Mouse (Mus musculus): Measurements from ENCODE around the gene Gm42906. TPM values are rescaled to one million over a fixed set of nuclear protein-coding genes. Genes with fewer than 3 reads are reported as not detected.
A peak's percentile ranks its signal among the peaks of the same experiment; 100 is the strongest.

Gene Gm42906
- polyA plus RNA-seq, 1 experiment from 2014 or later, result not detected

DNA sequence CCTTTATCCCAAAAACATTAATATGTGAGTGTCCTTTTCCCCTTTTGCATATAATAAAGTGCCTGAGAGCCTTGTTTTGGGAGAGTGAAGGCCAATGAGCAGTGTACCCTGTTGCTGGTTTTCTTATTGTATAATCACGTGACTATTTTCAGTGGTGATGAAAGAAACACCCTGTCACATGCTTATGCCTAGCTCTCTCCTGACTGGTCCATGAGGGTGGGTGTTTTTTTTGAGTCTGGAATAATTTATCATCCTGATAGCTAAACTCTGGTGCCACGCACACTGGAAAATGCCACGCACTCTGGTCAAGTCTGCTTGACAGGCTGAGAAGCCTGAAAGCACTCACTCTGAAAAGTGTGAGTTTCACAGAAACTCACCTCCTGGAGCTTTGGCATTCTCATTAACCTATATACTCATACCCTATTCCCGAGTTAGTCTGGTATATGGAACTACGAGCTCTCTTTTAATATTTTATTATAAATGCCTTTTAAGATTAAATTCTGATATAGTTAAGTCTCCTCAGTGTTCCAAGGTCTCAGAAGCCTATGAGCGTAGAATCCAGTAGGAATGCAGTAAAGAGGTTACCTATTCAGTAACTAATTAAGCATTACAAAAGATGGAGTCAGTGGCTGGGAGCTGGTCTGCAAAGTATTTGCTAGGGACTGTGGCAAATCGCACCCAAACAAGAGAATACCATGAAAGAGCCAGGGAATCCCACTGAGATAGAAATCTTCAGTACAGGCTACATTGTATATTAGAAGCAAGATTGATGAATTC lies 19.7 kb downstream of the Gm42906 start:
- no peak for DNase-seq
- peaks cover 16% of the 10 kb centered on the region for H3K4me1 ChIP-seq (ENCODE audit: insufficient read depth)
- TF ChIP-seq CTCF (IDR thresholded peaks at IDR 0.05; ENCODE audit: low read depth) (no peak), EP300 (IDR thresholded peaks at IDR 0.05; ENCODE audit: low read depth) (no peak)
- no peaks in the 10 kb centered on the region for H3K27me3 ChIP-seq (ENCODE audit: insufficient read depth, low read length)
- H3K36me3 ChIP-seq (replicated peaks; ENCODE audit: insufficient read depth, low read length), result no peaks in the 10 kb centered on the region
- WGBS (ENCODE audit: insufficient replicate concordance), result 56% methylated on average over 7 of the region's 7 CpGs
- peak overlapping the region; percentile 60; the same call in 1 of the 2 replicates for H3K27ac ChIP-seq (ENCODE audit: low read depth)
- H3K9me3 ChIP-seq (ENCODE audit: low read length), result no peaks in the 10 kb centered on the region
- no peak overlapping the region for H3K4me3 ChIP-seq (ENCODE audit: low read depth, low read length)
- no peak overlapping the region for H3K9ac ChIP-seq (replicated peaks)
- peak; percentile 48; the same call in 1 of the 2 replicates for ATAC-seq
- no peak overlapping the region for H3K4me2 ChIP-seq (ENCODE audit: low read depth, low read length)

DNA sequence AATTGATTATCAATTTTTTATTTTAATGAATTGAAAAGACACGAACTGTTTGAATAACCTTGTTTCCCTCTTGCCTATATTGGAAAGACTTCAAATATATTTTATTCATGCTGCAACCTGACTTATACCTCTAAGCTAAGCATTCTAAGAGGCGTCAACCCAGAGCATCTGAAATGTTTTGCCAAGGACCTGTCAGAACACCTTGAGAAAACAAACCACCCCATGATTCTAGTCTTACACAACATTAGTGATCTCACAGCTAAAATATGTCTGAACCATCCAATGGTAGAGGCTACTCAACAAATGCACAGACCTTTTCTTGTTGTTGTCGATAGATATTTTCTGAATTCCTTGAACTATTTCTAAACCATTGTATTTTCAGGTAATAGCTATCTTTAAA lies 20.5 kb downstream of the Gm42906 start:
- Histone ChIP-seq H3K4me1 (ENCODE audit: insufficient read depth) (peaks cover 8% of the 10 kb centered on the region), H3K27me3 (ENCODE audit: insufficient read depth, low read length) (no peaks in the 10 kb centered on the region), H3K36me3 (replicated peaks; ENCODE audit: insufficient read depth, low read length) (no peaks in the 10 kb centered on the region), H3K4me3 (ENCODE audit: low read depth, low read length) (no peak overlapping the region), H3K4me2 (ENCODE audit: low read depth, low read length) (no peak overlapping the region), H3K9ac (replicated peaks) (no peak overlapping the region), H3K9me3 (ENCODE audit: low read length) (no peaks in the 10 kb centered on the region), H3K27ac (ENCODE audit: low read depth) (no peak overlapping the region)
- DNase-seq, result no peak
- TF ChIP-seq EP300 (IDR thresholded peaks at IDR 0.05; ENCODE audit: low read depth) (no peak), CTCF (IDR thresholded peaks at IDR 0.05; ENCODE audit: low read depth) (no peak)
- ATAC-seq, result no peak
- WGBS (ENCODE audit: insufficient replicate concordance), result 77% methylated on average over 3 of the region's 3 CpGs

DNA sequence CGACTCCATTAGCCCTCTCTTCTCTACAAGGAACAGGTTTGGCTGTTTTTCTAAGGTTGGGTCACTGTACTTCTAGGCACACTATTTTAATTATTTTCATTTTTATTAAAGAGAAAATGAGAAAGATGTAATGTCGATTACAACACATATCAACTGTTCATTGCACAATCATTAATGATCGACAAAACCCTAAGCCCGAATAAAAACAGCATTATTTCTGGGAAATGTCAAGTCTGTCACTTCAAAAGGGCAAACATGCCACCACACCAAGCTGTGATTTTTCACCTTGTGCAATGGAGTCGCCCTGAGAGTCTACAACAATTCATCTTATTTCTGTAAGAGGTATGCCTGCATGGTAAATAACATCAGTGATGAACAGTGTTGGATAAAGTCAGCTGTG lies 21.7 kb downstream of the Gm42906 start:
- 61% methylated on average over 5 of the region's 5 CpGs for WGBS (ENCODE audit: insufficient replicate concordance)
- H3K9me3 ChIP-seq (ENCODE audit: low read length), result no peaks in the 10 kb centered on the region
- no peak overlapping the region for H3K4me2 ChIP-seq (ENCODE audit: low read depth, low read length)
- DNase-seq (no peak), ATAC-seq (no peak)
- H3K36me3 ChIP-seq (replicated peaks; ENCODE audit: insufficient read depth, low read length), result no peaks in the 10 kb centered on the region
- H3K27ac ChIP-seq (ENCODE audit: low read depth), result no peak overlapping the region
- H3K4me3 ChIP-seq (ENCODE audit: low read depth, low read length), result no peak overlapping the region
- no peaks in the 10 kb centered on the region for H3K27me3 ChIP-seq (ENCODE audit: insufficient read depth, low read length)
- TF ChIP-seq EP300 (IDR thresholded peaks at IDR 0.05; ENCODE audit: low read depth), result no peak
- TF ChIP-seq CTCF (IDR thresholded peaks at IDR 0.05; ENCODE audit: low read depth), result no peak
- H3K9ac ChIP-seq (replicated peaks), result no peak overlapping the region
- H3K4me1 ChIP-seq (ENCODE audit: insufficient read depth), result 0 out of 2 replicates have a peak, but pooled peaks cover 2% of the 10 kb centered on the region

DNA sequence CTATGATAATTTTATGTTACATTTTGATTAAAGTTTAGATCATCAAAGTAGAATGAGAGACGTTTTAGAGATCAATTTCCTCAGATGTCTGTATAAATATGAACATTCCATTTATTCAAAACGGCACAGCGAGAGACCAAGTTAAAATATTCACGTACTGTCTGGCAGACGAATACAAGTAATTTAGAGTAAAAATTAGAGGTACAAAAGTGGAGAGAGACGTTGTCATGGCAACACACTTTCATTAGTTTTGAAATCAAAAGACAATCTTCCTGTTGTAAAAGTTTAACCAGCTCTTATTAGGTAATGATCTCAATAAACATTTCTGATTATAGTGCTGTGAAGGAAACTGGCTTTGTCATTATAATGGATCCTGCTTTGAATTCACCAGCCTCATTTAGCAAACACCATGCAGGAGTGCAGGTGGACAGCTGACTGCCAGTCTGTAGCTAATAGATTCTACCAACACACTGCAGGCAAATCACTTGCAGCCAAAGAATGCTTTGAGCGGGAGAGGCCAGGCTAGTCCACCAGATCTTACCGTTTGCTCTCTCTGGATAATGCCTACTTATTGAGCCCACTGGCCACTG lies 22.6 kb downstream of the Gm42906 start:
- WGBS (ENCODE audit: insufficient replicate concordance), result 76% methylated on average over 8 of the region's 8 CpGs
- no peak for DNase-seq

DNA sequence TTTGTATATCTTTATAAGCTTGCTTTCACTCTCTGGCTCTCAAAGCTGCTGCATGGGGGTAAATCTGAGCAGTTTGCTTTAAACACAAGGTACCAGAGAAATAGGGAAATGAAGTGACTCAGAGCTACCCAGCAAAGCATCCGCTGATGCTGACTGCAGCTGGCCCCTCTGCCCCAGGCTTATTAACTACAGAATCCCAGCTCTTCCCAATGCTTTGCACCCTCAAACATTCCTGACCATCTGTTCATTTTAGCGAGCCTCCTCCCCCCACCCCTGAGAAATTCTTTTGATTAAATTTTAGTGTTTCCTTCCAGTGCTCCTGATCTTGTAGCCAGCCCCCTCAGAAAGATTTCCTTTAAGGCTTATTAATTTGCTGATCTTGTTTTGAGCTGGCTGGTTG lies 24.4 kb downstream of the Gm42906 start:
- H3K4me3 ChIP-seq (ENCODE audit: low read depth, low read length), result no peak overlapping the region
- no peak overlapping the region for H3K27ac ChIP-seq (ENCODE audit: low read depth)
- no peaks in the 10 kb centered on the region for H3K27me3 ChIP-seq (ENCODE audit: insufficient read depth, low read length)
- DNase-seq (no peak), ATAC-seq (no peak)
- no peak overlapping the region for H3K4me2 ChIP-seq (ENCODE audit: low read depth, low read length)
- no peaks in the 10 kb centered on the region for H3K36me3 ChIP-seq (replicated peaks; ENCODE audit: insufficient read depth, low read length)
- H3K9ac ChIP-seq (replicated peaks), result no peak overlapping the region
- H3K9me3 ChIP-seq (ENCODE audit: low read length), result no peaks in the 10 kb centered on the region
- no peaks in the 10 kb centered on the region for H3K4me1 ChIP-seq (ENCODE audit: insufficient read depth)
- TF ChIP-seq CTCF (IDR thresholded peaks at IDR 0.05; ENCODE audit: low read depth), result no peak
- no peak for TF ChIP-seq EP300 (IDR thresholded peaks at IDR 0.05; ENCODE audit: low read depth)
- 70% methylated on average over 2 of the region's 2 CpGs for WGBS (ENCODE audit: insufficient replicate concordance)

More for the DNA sequence above, 22.6 kb downstream of the Gm42906 start:
- Histone ChIP-seq H3K9ac (replicated peaks) (no peak overlapping the region), H3K27ac (ENCODE audit: low read depth) (no peak overlapping the region), H3K4me2 (ENCODE audit: low read depth, low read length) (no peak overlapping the region), H3K4me1 (ENCODE audit: insufficient read depth) (no peaks in the 10 kb centered on the region), H3K4me3 (ENCODE audit: low read depth, low read length) (no peak overlapping the region), H3K27me3 (ENCODE audit: insufficient read depth, low read length) (no peaks in the 10 kb centered on the region), H3K9me3 (ENCODE audit: low read length) (no peaks in the 10 kb centered on the region), H3K36me3 (replicated peaks; ENCODE audit: insufficient read depth, low read length) (no peaks in the 10 kb centered on the region)
- TF ChIP-seq EP300 (IDR thresholded peaks at IDR 0.05; ENCODE audit: low read depth) (no peak), CTCF (IDR thresholded peaks at IDR 0.05; ENCODE audit: low read depth) (no peak)
- no peak for ATAC-seq

DNA sequence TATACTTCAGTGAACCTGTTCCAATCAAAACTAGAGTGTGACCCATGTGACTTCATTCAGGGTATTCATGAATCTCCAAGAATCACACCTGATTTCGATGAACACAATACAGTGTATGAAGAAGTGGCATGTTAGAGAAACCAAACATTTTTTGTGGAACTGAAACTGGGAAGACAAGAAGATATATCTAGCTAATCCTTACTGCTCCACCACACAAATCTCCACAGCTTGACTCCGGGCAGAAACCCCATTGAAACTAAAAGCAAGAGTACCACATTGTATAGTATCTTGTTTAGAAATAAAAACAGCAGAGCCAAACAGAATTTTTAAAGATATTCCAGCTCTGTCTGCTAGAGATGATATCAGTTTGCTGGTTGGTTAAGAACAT lies 27.4 kb downstream of the Gm42906 start:
- no peaks in the 10 kb centered on the region for H3K4me1 ChIP-seq (ENCODE audit: insufficient read depth)
- no peak overlapping the region for H3K4me3 ChIP-seq (ENCODE audit: low read depth, low read length)
- no peaks in the 10 kb centered on the region for H3K9me3 ChIP-seq (ENCODE audit: low read length)
- DNase-seq (no peak), ATAC-seq (no peak)
- H3K9ac ChIP-seq (replicated peaks), result no peak overlapping the region
- TF ChIP-seq CTCF (IDR thresholded peaks at IDR 0.05; ENCODE audit: low read depth) (no peak), EP300 (IDR thresholded peaks at IDR 0.05; ENCODE audit: low read depth) (no peak)
- H3K27ac ChIP-seq (ENCODE audit: low read depth), result no peak overlapping the region
- 71% methylated on average over 2 of the region's 2 CpGs for WGBS (ENCODE audit: insufficient replicate concordance)
- no peaks in the 10 kb centered on the region for H3K36me3 ChIP-seq (replicated peaks; ENCODE audit: insufficient read depth, low read length)
- H3K4me2 ChIP-seq (ENCODE audit: low read depth, low read length), result no peak overlapping the region
- H3K27me3 ChIP-seq (ENCODE audit: insufficient read depth, low read length), result no peaks in the 10 kb centered on the region

Data from liver, postnatal 0 days (tissue).